Mouse (Mus musculus): ENCODE measurements at regions not wholly inside any gene's neighbourhood (a gene's known extent, or its start where the extent isn't known, plus 50 kb on each side); places are given as distances from the start of the nearest gene placed in this dataset.

DNA sequence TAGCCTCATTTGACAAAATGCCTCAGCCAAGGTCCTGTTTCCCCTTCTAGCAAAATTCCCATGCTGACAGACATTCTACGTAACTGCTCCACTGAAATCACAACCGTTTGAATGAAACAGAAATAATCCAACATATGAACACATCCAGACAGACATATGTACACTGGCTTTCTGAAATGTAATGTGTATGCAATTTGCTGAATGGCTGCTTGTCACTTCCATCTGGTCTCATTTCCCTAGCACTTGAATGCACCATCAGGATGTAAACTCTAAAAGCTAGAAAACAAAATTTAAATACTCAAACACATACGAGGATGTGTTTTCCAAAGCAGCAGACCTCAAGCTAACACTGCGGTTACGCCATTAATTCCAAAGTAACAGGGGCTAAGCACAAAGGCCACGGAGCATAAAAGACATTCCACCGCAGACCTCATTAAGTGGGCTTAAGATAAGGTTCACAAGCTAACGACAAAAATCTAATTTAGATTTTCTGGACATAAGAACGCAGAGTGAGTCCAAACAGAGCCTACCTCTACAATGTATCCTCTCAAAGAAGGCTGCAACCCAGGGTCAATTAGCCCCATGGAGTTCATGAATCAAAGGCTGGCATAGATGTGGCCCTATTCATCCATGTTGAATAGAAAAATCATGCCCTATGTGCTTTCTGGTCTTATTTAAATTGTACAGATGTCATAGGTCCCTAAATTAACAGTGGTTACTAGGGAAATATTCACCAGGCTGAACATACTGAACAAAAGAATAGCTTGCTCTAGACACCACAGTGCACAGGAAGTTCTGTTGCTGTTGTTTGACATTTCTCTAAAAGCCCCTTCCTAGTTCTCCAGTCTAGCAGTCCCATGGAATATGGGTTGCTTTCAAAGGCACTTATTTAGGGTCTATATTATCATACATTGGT is 630.5 kb downstream of the Nedd1 start:
- no peak for DNase-seq (ENCODE audit: low spot score in 2 of 2)

DNA sequence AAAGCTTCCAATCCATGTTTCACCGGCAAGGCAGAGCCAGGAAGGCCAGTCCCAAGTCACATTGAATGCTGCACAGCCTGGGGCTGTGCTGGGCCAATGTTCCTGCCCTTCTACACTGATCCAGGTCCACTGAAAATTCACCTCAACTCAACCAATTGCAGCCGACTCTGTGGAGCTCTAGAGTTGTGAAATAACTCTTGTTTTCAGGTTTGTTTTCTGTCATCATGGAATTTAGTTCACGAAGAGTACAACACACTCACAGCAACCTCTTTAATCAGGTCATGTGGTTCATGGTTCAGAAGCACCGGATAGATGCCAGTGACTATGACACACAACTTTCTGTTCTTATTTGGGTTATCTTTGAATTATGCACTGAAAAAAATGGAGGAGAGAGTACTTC is 640.1 kb downstream of the Nedd1 start:
- DNase-seq (ENCODE audit: low spot score in 2 of 2): no peak

DNA sequence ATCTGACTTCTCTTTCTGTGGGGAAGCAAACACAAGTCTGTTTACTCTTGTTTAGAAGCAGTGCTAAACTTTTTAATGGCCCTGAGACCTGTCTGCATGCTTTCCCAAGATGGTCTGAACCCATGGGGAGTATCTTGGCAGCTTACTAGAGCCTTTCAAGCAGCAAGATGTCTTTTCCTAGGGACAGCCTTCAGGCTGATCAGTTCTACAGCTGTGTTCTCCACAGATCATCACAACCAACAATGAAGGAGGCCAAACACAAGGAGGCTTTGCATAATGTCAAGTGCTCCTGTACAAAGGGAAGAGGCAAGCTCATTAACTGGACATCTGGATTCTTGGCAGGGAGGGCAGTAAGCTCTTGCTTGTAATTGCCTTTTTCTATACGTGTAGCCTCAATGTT is 641.0 kb downstream of the Nedd1 start:
- no peak for DNase-seq (ENCODE audit: low spot score in 2 of 2)

DNA sequence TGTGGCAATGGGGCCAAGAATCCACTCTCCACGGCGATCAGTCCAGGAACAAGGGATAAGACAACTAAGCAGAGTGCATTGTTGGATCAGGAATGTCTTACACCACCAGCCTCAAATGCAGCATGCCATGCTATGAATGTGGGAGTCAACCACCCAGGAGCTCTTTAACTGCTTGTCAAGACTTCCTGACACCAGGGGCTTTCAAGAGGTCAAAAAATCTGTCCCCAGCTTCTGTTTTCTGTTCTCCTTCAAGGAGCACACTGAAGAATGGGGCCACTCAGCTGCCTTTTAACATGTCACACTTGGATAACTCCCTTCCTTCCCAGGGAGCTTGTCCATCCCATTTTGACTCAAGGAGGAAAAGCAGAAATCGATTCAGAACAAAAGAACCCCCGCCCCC is 642.8 kb downstream of the Nedd1 start:
- DNase-seq (ENCODE audit: low spot score in 2 of 2): no peak

DNA sequence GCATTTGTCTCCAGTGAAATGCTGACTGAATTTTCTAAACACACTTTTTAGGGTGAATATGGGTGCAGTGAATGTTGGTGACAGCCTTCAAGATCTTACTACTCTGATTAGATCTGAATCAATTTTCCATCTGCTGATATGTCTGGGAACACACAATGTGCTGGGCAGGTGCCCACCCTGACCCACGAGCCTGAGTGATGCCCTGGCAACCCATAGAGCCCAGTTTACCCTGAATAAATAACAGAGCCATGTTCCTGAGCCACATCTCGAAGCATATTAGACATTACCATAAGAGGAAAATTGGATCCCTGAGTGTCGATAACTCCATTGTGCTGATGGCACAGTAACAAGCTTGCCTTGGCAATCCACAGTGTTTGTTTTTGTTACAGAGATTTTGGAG is 644.9 kb downstream of the Nedd1 start:
- no peak for DNase-seq (ENCODE audit: low spot score in 2 of 2)

DNA sequence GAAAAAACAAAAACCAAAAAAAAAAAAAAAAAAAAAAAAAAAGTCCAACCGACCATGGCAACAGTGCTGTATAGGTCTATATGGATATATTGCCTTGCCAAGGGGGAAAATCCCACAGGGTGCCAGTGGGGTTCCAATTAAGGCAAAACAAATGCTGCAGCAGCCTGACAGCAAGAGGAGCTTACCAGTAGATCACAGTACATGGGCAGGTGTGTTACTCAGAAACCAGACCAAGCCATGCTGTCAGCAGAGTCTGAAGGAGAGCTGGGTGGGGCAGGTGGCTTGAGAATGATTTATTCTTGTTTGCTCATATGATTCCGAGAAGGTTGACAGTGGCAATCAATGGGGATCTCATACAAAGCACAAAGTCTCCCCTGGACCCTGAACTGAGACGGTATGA is 645.5 kb downstream of the Nedd1 start:
- DNase-seq (ENCODE audit: low spot score in 2 of 2): no peak

DNA sequence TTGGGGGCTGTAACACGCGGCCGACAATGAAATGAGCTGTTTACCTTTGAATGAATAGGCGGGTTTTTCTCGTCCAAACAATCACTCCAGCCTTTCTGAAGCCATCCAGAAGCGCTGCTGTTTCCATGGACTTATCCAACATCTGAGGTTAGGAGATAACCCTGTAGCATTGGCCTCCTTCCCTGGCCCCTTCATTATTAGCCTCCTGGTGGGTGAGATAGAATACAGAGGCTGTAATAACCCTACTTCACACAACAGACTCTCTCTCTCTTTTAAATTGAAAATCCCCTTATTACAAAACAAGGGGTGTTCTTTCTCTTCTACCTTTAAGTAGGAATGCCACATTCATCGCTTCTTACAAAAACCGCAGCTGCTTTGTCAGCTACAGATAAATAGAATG is 646.8 kb downstream of the Nedd1 start:
- no peak for DNase-seq (ENCODE audit: low spot score in 2 of 2)

DNA sequence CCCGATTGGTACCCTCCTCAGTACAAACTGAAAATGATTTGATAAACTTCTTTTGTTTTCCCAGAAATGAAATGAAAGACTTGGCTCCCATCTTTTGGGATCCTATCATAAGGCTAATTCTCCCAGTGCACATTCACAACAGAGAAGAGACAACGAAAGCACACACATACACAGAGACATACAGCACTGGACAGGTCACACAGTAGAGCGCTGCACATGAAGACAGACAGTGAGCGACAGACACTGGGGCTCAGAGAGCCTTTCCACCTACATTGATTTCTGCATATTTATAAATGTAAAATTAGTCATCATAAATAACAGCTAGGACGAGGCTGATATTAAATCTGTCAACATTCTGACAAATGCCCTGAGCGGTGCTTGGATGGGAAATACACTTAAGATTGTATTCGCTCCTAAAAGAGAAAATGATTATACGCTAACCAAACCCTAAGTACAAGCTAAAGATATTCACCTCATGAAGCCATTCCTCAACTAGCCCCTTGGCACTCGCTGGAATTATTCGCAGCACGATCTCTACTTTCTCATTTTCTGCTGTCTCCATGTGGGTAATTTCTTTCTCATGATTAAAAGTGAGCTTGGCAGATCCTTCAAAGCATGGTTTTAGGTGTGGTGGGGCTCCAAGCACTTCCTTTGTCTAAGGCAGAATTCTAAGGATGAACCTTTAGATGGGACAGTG is 647.4 kb downstream of the Nedd1 start:
- no peak for DNase-seq (ENCODE audit: low spot score in 2 of 2)

DNA sequence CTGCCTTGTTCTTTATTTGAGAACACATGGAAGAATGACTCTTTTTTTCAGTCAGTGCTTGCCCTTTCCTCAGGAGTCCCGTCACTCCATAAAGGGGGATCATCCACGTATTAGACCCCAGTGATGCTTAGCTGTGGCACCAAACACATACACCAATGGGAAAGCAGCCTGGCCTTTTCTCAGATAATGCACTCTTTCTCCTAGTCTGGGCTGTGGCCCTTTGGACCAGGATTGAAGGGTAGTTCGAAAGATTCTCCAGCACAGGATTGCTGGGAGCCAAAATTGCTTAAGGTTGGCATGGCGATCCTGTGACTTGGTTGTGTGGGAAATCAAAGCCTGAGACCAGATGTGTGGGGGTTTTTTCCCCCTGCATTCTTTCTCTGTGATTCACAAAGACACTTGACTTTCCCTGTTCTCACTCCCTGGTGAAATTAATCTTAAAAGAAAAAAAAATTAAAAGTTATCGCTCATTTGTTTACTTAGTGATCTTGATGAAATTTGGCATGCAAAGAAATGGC is 648.3 kb downstream of the Nedd1 start:
- DNase-seq (ENCODE audit: low spot score in 2 of 2): no peak

DNA sequence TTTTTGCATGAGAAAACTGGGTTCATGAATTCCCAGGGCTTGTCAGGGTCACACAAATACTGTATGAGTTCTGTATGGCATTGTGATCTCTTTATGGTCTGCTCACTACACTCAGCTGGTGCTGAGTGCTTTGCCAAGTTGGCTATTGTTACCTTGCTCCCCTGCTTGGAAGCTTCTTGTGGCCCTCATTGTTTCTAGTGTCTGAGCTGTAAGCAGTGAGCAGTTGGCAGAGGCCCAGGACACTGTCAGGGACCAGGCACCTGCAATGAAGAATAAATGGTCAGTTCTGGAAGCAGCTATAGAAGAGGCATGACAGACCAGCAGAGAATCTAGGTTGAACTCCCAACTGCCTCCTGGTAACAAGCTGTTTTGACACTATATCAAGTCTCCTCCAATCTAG is 677.4 kb downstream of the Nedd1 start:
- DNase-seq (ENCODE audit: low spot score in 2 of 2): no peak

DNA sequence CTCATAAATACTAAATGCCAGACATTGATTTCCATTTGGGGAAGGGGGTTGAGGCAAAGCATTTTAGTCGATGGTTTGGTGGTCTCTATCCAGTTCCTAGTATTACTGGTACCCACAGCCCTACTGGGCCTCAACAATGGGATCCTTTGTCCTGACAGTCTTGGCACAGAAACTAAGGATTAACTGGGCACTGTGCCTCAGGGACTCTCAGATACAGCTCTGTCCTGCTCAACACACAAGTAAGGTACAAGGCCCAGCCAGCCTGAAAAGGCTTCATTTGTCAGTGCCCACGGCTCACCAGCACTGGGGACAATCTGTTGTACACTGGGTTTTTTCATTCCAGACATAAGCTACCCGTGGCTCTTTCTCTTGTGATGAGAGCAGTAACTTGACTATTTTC is 686.0 kb downstream of the Nedd1 start:
- peak; percentile 13 to 38 for DNase-seq (ENCODE audit: low spot score in 2 of 2)

DNA sequence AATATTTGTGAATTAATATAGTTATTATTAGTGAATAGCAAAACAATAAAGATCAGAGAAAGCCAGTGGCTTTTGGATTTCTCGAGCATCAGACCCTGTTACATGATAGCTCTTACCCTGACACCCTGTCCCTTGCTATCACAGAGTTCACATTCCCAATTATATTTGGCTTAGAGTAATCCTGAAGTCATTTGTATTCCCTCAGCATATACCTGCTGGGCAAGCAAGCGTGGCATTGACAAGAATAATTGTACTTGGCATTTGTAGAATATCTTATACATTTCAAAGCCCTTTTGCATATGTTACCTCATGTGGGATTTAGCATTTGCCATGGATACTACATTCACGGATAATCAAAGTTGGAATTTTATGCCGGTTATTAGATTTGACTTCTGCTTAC is 692.0 kb downstream of the Nedd1 start:
- DNase-seq (ENCODE audit: low spot score in 2 of 2): no peak

DNA sequence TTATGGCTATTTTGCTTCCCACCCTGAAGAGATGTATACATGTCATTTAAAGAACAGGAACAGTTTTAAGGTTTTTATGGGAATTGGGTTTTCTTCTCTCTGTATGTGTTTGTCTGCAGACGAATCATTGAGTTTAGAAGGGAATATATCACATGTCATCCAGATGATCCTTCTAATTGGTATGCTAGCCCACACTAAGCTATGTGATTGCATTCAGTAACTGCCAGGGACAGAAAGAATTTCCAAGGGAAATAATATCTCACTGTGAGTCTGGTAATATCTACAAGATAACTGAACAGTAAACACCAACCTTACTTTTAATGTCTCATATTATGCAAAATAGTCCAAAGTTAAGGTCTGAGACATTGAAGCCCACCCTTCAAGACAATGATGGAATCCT is 698.0 kb downstream of the Nedd1 start:
- no peak for DNase-seq (ENCODE audit: low spot score in 2 of 2)

DNA sequence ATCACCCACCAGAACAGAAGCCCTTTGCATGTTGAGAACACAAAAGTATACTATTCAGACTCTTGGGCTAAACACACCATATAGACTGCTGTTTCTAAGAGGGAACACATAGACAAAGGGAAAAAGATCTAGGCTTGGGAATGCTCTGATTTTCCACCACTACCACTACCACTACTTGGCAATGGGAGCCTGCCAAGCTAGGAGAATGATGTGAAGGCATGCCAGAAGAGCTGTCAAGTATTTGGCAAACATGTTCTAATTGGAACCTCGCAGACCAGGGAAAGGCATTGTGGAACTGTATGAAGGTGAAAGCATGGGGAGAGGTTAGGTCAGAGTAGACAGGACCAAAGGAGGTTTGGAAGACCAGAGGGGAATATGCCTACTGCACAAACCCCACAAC is 701.2 kb downstream of the Nedd1 start:
- no peak for DNase-seq (ENCODE audit: low spot score in 2 of 2)

DNA sequence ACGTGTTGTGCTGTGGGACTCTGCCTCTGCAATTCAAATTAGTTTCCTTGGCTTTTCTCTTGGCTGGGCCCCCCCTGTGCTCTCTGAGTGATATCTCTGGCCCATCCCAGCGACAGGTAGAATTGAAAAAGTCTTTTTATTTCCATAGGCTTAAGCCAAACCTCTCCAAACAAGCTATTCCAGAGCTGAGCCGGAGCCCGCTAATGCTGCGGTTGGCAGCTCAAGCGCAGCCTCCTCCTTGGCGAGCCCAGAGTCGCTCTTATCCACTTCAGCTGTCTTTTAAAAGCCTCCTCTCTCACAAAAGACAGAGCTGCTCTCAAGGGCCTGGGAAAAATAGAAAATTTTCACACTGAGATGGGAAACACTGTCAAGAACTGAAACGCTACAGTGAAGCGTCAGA is 712.7 kb downstream of the Nedd1 start:
- DNase-seq (ENCODE audit: low spot score in 2 of 2): no peak

DNA sequence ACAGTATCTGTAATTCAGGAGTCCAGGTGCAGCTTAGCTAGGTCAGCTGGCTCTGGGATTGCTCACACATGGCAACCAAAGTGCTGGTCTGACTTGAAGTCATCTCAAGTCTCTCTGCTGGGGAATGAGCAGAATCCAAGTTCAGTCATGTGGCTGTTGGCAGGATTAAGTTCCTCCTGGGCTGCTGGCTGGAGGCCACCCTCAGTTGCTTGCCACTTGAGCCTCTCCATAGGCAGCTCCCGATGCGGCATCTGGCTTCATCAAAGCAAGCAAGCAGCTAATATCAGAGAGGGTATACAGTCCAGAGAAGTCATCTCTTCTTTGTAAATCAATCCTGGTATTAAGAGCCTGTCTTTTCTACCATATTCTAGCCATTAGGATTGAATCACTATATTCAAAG is 714.3 kb downstream of the Nedd1 start:
- no peak for DNase-seq (ENCODE audit: low spot score in 2 of 2)

DNA sequence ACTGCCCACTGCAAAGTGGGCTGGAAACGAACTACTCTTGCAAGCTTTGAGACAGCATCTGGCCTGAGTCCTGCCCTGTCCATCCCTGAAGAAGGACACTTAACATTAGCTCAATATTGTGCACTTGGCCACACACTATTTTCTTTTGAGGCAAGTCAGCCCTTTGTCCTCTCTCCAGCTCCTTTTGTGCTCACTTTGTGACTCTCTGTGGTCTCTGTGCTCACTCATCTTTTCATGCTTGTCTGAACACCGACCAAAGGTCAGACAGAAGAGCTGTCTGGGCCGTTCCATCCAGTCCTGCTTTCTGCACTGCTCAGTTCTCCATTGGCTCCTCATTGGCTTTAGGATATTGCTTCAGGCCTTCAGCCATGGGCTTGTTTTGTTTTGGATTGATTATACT is 715.8 kb downstream of the Nedd1 start:
- no peak for DNase-seq (ENCODE audit: low spot score in 2 of 2)

DNA sequence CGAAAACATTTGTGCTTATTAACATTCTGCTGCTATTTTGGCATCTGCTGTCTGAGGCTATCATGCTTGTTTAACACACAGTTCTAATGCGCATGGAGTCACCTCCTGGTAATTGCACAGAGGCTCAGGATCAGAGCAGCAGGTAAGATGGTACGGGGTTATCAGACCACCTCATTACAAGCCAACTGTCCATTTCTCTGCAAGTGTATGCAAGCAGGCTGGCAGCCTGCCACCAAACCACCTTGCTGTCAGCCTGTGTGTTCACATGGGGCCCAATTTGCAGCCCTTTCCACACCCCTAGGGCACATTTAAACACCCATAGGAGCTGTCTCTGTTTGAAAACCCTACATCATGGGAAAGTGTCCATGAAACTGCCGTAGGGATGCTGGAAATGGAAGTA is 731.2 kb downstream of the Nedd1 start:
- DNase-seq (ENCODE audit: low spot score in 2 of 2): no peak

DNA sequence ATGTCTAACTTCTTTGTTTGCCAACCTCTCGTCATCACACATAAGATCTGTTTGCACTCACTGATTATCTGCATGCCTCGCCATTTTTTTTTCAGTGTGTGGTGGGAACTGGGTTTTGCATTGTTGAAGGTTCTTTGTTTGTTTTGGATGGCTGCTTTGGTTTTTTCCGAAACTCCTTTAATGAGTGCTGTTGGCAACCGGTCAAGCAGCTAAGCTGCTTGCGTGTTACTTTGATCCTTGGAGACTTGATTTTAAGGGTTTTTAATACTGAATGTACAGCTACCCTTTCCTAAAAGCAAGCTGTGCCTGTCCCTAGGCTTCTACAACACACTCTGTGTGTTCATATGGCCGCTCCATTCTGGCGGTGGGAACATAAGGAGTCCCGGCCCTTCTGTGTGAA is 733.9 kb downstream of the Nedd1 start:
- DNase-seq (ENCODE audit: low spot score in 2 of 2): peak in 1 of 2 experiments; percentile 2

DNA sequence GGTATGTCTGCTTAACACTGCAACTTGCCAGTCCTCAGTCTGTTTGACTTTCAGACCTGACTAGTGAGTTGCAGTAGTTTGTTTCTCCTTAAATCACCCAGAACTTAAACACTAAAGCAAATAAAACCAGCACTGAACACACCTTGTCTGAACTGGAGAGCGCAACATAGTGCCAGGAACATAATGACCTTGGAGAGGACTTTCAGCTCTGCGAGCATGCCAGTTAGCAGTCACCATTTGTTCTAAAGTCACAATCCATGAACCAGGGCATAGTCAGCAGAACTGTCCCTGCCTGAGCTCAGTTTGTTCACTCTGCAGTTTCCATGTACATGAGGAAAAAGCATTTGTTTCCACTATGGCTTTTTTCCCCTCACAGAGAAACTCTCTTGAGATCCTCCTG is 742.4 kb downstream of the Nedd1 start:
- DNase-seq (ENCODE audit: low spot score in 2 of 2): no peak

DNA sequence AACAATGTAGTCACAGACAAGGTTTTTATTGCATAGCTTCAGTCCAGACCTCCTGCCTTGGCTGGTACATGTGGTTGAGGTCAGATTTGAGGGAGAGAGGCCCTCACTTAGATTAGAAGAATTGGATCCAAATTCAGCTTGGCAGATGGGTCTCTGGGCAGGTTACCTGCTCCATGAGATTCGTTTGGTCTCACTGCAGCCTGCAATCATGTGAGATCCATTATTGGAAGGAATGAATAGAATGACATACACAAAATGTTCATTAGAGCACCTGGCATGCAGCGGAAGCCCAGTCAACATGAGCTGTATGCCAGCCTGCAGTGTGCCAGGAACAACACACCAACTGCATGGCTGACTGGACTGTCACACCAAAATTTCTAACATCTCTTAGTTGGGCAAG is 750.3 kb downstream of the Nedd1 start:
- DNase-seq (ENCODE audit: low spot score in 2 of 2): no peak

DNA sequence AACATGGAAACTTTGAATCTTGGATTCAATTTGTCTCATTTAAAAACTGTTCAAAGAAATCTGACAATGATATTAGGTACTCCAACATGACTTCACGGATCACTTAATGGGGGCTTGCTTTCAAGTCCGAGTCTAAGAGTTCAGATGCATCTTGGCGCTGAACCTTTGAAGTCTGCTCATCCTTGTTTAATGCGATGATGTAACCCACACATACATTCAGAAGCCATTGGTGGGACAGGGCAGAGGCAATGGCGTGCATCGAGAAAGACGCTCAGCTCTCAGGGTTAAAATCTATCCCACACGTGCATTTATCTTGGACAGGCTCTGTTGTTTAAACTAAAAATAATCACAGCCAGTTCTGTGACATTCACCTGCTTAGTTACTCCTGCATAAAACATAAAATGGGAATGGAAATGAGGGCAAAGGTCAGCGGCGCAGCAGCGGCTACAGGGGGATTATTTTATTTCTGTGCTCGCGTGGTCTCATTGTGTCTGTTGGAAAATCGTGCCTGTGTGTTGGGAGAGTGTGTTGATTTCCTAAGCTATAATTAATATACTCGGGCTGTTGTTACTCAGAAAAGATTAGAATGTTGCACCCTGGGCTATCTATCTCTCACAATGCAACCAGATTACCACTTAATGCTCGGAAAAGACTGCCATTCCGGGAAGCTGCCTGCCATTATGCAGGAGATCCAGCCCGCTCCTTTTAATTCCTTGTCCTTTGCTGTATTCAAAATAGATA is 754.5 kb downstream of the Nedd1 start:
- DNase-seq (ENCODE audit: low spot score in 2 of 2): no peak

Data from frontal cortex, postnatal 36 days (tissue).